Mouse (Mus musculus) c-Kit-positive CD71-positive TER-119-negative erythroid progenitor cells, embryonic 14.5 days (primary cell): ENCODE measurements around the gene Gcnt7.

Experiments used
- DNase-seq: peaks from one replicate; pipeline ENCODE4 v3.0.0-alpha.2; 2013; ENCODE audit warnings: low read depth

Gene Gcnt7

GRCm38 (mm10) chr2:172460647-172461046 is 2.3 kb upstream of the Gcnt7 start:
- DNase-seq = no peak

- DNase-seq = no peak
Observed at GRCm38 (mm10) chr2:172452458-172452857, 5.9 kb downstream of the Gcnt7 start.

- DNase-seq = no peak
Observed at GRCm38 (mm10) chr2:172452031-172452430, 6.4 kb downstream of the Gcnt7 start.

- no peak for DNase-seq
Observed at GRCm38 (mm10) chr2:172450640-172451039, 7.8 kb downstream of the Gcnt7 start.

- no peak for DNase-seq
Observed at GRCm38 (mm10) chr2:172448329-172448728, 10.1 kb downstream of the Gcnt7 start.

GRCm38 (mm10) chr2:172447317-172447716 is 11.1 kb downstream of the Gcnt7 start:
- DNase-seq = no peak

GRCm38 (mm10) chr2:172445617-172446016 is 12.8 kb downstream of the Gcnt7 start:
- DNase-seq = no peak

GRCm38 (mm10) chr2:172441176-172441575 is 17.2 kb downstream of the Gcnt7 start:
- DNase-seq = peak; percentile 66

GRCm38 (mm10) chr2:172440640-172441005 is 17.8 kb downstream of the Gcnt7 start:
- peak; percentile 9 for DNase-seq

- peak; percentile 98 for DNase-seq
Observed at GRCm38 (mm10) chr2:172439843-172440639, 18.4 kb downstream of the Gcnt7 start, which contains the start of gene Rtf2. Gene Rtf2 (plus strand): TSS chr2:172440556.

- no peak for DNase-seq
Observed at GRCm38 (mm10) chr2:172437371-172437952, 20.9 kb downstream of the Gcnt7 start.

GRCm38 (mm10) chr2:172433746-172434145 is 24.6 kb downstream of the Gcnt7 start:
- DNase-seq = no peak

- DNase-seq = no peak
Observed at GRCm38 (mm10) chr2:172430609-172431008, 27.8 kb downstream of the Gcnt7 start.

- no peak for DNase-seq
Observed at GRCm38 (mm10) chr2:172418208-172418607, 40.2 kb downstream of the Gcnt7 start.

- no peak for DNase-seq
Observed at GRCm38 (mm10) chr2:172416876-172417275, 41.5 kb downstream of the Gcnt7 start.

GRCm38 (mm10) chr2:172416218-172416617 is 42.2 kb downstream of the Gcnt7 start:
- DNase-seq = no peak

- no peak for DNase-seq
Observed at GRCm38 (mm10) chr2:172413894-172414293, 44.5 kb downstream of the Gcnt7 start.

GRCm38 (mm10) chr2:172413273-172413672 is 45.1 kb downstream of the Gcnt7 start:
- no peak for DNase-seq

GRCm38 (mm10) chr2:172412454-172412853 is 45.9 kb downstream of the Gcnt7 start:
- no peak for DNase-seq

- DNase-seq = no peak
Observed at GRCm38 (mm10) chr2:172411091-172411490, 47.3 kb downstream of the Gcnt7 start.

GRCm38 (mm10) chr2:172410686-172411085 is 47.7 kb downstream of the Gcnt7 start:
- no peak for DNase-seq

- no peak for DNase-seq
Observed at GRCm38 (mm10) chr2:172407499-172407898, 50.9 kb downstream of the Gcnt7 start.

- DNase-seq = no peak
Observed at GRCm38 (mm10) chr2:172406173-172406572, 52.2 kb downstream of the Gcnt7 start.

- DNase-seq = no peak
Observed at GRCm38 (mm10) chr2:172405011-172405410, 53.4 kb downstream of the Gcnt7 start.
